Mouse (Mus musculus): ENCODE results near the gene Flt1.

DNA sequence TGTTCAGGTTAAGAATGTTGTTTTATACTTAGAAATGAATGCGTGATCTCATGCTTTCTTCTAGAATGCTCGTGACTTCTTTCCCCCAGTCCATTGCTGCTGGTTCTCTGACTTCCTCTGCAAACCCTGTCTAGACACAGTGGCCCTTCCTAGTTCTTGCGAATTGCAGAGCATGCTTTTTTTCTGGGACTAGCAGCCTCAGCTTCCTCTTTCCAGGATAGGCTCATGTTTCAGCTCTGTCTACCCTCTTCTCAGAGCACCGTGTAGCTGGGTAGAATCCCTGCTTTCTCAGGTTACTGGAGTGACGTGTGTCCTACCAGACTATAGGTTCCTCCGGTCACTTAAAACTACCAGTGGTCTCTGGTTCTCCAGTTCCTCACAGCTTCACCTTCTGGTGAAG lies 183.5 kb downstream of the Flt1 start:
- no peak for TF ChIP-seq CTCF (IDR thresholded peaks at IDR 0.05; ENCODE audit: extremely low read depth, insufficient read length, insufficient replicate concordance, low read depth, low read length)
- no peak for TF ChIP-seq POLR2A (IDR thresholded peaks at IDR 0.05; ENCODE audit: low read depth, low read length)
